Mouse (Mus musculus): ENCODE measurements around the gene Bcl9. TPM values are rescaled to one million over a fixed set of nuclear protein-coding genes. Genes with fewer than 3 reads are reported as not detected.

The Bcl9 gene
- polyA plus RNA-seq, 1 experiment from 2014 or later = 82.5 TPM

DNA sequence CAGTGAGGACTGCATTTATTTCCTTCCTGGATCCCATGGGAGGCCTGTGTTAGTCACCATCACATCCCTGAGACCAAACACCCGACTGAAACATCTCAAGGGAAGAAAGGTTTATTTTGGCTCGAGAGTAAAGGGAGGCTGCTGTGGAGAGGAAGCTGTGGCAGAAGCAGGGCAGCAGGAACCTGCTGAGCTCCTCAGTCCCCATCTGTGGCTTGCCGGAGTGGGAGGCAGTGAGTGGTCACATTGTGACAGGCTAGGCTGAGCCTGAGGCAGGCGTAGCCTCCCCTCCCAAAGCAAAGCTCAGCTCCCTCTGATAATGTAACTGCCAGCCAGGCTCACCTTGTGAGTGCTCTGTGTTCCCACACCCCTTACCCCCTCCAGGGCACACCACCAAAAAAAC is 130.6 kb downstream of the Bcl9 start:
- Histone ChIP-seq H3K4me2 (ENCODE audit: low read length) (no peak overlapping the region), H3K9me3 (ENCODE audit: control insufficient read depth, low read length) (no peaks in the 10 kb centered on the region), H3K27ac (replicated peaks; ENCODE audit: low read depth, low read length) (no peak overlapping the region), H3K9ac (replicated peaks; ENCODE audit: low read length) (no peak overlapping the region), H3K36me3 (ENCODE audit: control insufficient read depth, insufficient read depth, low read length) (no peaks in the 10 kb centered on the region), H3K4me3 (replicated peaks; ENCODE audit: low read depth, low read length) (no peak overlapping the region), H3K27me3 (ENCODE audit: control insufficient read depth, insufficient read depth, low read length) (no peaks in the 10 kb centered on the region), H3K4me1 (ENCODE audit: control insufficient read depth, insufficient read depth, low read length) (no peaks in the 10 kb centered on the region)
- DNase-seq (no peak), ATAC-seq (ENCODE audit: low FRiP score, low TSS enrichment) (no peak)
- 79% methylated on average over 4 of the region's 4 CpGs for WGBS

DNA sequence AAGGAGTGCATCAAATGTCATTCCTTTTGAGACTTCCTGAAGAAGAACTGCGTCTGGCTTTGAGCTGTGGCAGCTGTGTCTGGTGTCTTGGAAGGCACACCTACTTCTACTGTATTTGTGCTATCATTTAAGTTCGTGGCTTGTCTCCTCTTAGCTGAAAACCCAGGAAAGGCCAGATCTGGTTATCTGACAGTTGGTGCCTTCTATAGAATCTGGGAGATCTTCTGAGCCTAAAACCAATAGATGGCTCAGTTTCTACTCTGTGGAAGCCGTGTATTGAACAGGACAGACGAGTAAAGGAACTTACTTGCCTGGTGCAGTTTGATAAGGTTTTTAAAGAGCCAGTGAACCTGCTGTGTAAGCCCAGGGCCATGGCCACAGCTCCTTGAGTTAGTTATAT is 133.2 kb downstream of the Bcl9 start:
- ATAC-seq (ENCODE audit: low FRiP score, low TSS enrichment) (no peak), DNase-seq (no peak)
- Histone ChIP-seq H3K27ac (replicated peaks; ENCODE audit: low read depth, low read length) (no peak overlapping the region), H3K4me1 (ENCODE audit: control insufficient read depth, insufficient read depth, low read length) (0 out of 2 replicates have a peak, but pooled peaks cover 3% of the 10 kb centered on the region), H3K4me2 (ENCODE audit: low read length) (no peak overlapping the region), H3K9ac (replicated peaks; ENCODE audit: low read length) (no peak overlapping the region), H3K4me3 (replicated peaks; ENCODE audit: low read depth, low read length) (no peak overlapping the region), H3K36me3 (ENCODE audit: control insufficient read depth, insufficient read depth, low read length) (no peaks in the 10 kb centered on the region), H3K9me3 (ENCODE audit: control insufficient read depth, low read length) (no peaks in the 10 kb centered on the region), H3K27me3 (ENCODE audit: control insufficient read depth, insufficient read depth, low read length) (no peaks in the 10 kb centered on the region)
- WGBS = 89% methylated on average over 4 of the region's 4 CpGs

DNA sequence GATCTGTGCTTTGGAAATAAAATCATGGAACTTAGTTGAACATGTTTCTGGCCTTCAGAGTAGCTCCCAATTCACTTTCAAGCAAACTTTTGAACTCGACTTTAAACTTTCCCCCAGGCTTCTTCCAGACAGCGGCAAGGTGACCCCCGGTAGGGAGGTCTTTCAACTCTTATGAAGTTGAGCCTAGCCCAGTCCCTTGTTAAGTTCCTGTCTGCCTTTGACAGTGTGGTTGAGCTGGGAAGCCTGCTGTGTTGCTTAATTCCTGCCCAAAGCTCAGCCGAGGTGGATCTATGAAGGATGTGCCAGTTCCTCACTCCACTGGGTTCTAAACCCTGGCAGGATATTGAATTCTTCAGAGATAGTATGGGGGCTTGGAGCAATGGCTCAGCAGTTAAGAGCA is 135.9 kb downstream of the Bcl9 start:
- H3K9ac ChIP-seq (replicated peaks; ENCODE audit: low read length) = no peak overlapping the region
- ATAC-seq (ENCODE audit: low FRiP score, low TSS enrichment) = no peak
- 55% methylated on average over 4 of the region's 4 CpGs for WGBS

DNA sequence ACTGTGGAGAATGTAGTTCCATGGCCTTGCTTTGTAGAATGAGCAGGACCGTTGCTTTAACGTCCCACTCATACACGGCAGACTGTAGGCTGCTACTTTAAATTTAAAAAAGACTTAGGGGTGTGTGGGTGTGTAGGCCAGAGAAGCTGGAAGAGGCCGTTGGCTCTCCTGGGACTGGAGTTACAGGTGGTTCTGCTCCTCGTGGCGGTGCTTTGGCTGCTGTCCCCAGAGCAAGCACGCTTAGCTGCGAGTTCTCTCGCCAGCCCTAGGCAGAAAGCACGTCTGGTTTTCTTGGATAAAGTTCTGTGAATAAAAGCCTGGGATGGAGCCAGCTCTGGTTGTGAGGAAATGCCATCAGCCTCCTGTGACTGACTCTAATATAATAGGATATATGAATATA is 136.8 kb downstream of the Bcl9 start:
- ATAC-seq (ENCODE audit: low FRiP score, low TSS enrichment) (no peak), DNase-seq (no peak)
- no peak overlapping the region; the same call in 1 of the 2 replicates for H3K4me2 ChIP-seq (ENCODE audit: low read length)
- no peaks in the 10 kb centered on the region for H3K27me3 ChIP-seq (ENCODE audit: control insufficient read depth, insufficient read depth, low read length)
- peaks cover 8% of the 10 kb centered on the region; the same call in 1 of the 2 replicates for H3K4me1 ChIP-seq (ENCODE audit: control insufficient read depth, insufficient read depth, low read length)
- H3K9ac ChIP-seq (replicated peaks; ENCODE audit: low read length) = no peak overlapping the region
- H3K4me3 ChIP-seq (replicated peaks; ENCODE audit: low read depth, low read length) = no peak overlapping the region
- H3K36me3 ChIP-seq (ENCODE audit: control insufficient read depth, insufficient read depth, low read length) = no peaks in the 10 kb centered on the region
- H3K9me3 ChIP-seq (ENCODE audit: control insufficient read depth, low read length) = no peaks in the 10 kb centered on the region
- H3K27ac ChIP-seq (replicated peaks; ENCODE audit: low read depth, low read length) = no peak overlapping the region
- WGBS = 70% methylated on average over 10 of the region's 10 CpGs

More for the DNA sequence above, 135.9 kb downstream of the Bcl9 start:
- no peak for DNase-seq
- no peaks in the 10 kb centered on the region for H3K27me3 ChIP-seq (ENCODE audit: control insufficient read depth, insufficient read depth, low read length)
- H3K36me3 ChIP-seq (ENCODE audit: control insufficient read depth, insufficient read depth, low read length) = no peaks in the 10 kb centered on the region
- no peak overlapping the region for H3K27ac ChIP-seq (replicated peaks; ENCODE audit: low read depth, low read length)
- no peak overlapping the region for H3K4me2 ChIP-seq (ENCODE audit: low read length)
- no peak overlapping the region for H3K4me3 ChIP-seq (replicated peaks; ENCODE audit: low read depth, low read length)
- H3K9me3 ChIP-seq (ENCODE audit: control insufficient read depth, low read length) = no peaks in the 10 kb centered on the region
- H3K4me1 ChIP-seq (ENCODE audit: control insufficient read depth, insufficient read depth, low read length) = peaks cover 8% of the 10 kb centered on the region; the same call in 1 of the 2 replicates

DNA sequence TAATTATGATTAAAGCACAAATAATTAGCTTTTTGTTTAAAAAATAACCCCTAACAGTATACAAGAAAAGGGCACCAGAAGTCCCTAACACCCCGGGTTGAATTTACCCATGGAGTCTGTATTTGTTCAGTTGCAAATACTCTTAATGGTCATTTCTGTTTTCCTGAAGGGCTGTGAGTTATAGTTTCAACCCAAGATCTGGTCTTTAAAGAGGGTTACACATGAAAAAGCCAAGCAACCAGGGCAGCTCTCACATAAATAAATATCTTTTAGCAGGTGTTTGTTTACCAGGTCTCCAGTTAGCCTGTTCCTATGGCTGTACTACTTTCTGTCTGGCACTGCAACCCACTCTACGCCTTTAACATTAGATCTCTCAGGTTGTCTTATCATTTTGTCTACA is 137.7 kb downstream of the Bcl9 start:
- Histone ChIP-seq H3K27ac (replicated peaks; ENCODE audit: low read depth, low read length) (no peak overlapping the region), H3K27me3 (ENCODE audit: control insufficient read depth, insufficient read depth, low read length) (no peaks in the 10 kb centered on the region), H3K9ac (replicated peaks; ENCODE audit: low read length) (no peak overlapping the region), H3K4me3 (replicated peaks; ENCODE audit: low read depth, low read length) (peak overlapping the region; percentile 65; the same call in 1 of the 2 replicates), H3K4me1 (ENCODE audit: control insufficient read depth, insufficient read depth, low read length) (peaks cover 8% of the 10 kb centered on the region; the same call in 1 of the 2 replicates), H3K4me2 (ENCODE audit: low read length) (peak overlapping the region; percentile 86), H3K9me3 (ENCODE audit: control insufficient read depth, low read length) (no peaks in the 10 kb centered on the region), H3K36me3 (ENCODE audit: control insufficient read depth, insufficient read depth, low read length) (no peaks in the 10 kb centered on the region)
- 79% methylated on average over 2 of the region's 2 CpGs for WGBS
- DNase-seq = no peak
- ATAC-seq (ENCODE audit: low FRiP score, low TSS enrichment) = no peak

DNA sequence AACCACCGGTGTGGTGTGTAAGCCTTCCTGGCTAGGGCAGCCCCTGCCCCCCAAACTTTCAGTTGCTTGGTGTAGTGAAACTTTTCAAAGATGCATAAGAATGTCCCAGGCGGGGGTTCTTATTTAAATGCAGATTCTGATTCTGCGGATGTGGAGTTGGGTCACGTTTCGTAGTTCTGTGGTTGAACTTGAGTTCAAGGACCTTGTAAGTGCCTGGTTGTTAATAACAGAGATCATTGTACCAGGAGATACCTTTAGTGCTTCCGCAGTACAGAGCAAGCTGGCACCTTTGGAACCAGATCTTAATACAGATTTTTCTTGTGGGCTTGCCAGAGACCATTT is 138.2 kb downstream of the Bcl9 start:
- ATAC-seq (ENCODE audit: low FRiP score, low TSS enrichment) (no peak), DNase-seq (no peak)
- Histone ChIP-seq H3K27ac (replicated peaks; ENCODE audit: low read depth, low read length) (no peak overlapping the region), H3K4me1 (ENCODE audit: control insufficient read depth, insufficient read depth, low read length) (peaks cover 8% of the 10 kb centered on the region; the same call in 1 of the 2 replicates), H3K27me3 (ENCODE audit: control insufficient read depth, insufficient read depth, low read length) (no peaks in the 10 kb centered on the region), H3K9me3 (ENCODE audit: control insufficient read depth, low read length) (no peaks in the 10 kb centered on the region), H3K9ac (replicated peaks; ENCODE audit: low read length) (peak overlapping the region; percentile 62), H3K4me2 (ENCODE audit: low read length) (peak overlapping the region; percentile 86), H3K4me3 (replicated peaks; ENCODE audit: low read depth, low read length) (peak overlapping the region; percentile 65), H3K36me3 (ENCODE audit: control insufficient read depth, insufficient read depth, low read length) (no peaks in the 10 kb centered on the region)
- 5% methylated on average over 6 of the region's 6 CpGs for WGBS

DNA sequence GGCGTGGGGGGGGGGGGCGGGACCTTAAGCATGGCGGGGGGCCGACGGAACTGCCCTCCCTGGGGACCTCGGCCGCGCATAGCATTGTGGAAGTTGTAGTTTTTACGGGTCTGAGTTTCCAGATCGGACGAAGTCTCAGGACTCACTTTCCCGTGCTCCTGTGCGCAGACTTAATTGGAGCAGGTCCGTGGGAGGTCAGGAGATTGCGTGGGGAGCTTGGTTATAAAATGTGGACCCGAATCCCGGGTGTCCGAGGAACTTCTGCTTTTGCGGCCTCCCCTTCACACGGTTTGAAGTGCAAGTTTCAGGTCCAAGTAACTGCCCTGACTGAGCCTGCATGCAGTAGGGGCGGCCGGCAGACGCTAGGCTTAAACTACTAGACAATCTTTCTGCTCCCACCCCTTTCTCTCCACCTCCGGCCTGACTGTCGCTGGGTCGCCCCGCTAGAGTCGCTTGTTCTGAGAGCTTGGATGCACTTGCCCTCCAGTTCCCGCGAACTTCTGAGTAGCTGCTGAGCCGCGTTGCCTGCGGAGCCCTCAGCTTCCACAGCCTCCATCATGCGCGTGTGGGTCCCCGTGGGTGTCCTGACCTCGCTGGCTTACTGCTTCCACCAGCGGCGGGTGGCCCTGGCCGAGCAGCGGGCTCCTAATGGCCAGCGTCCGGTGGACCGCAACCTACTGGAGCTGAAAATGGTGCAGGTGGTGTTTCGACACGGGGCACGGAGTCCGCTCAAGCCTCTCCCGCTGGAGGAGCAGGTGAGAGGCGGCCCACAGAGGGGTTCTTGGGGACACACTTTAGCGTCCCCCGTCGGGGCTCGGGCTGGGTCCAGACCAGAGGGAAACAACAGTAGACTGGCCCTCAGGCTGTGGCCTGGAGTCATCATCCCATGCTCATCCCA is 138.9 kb downstream of the Bcl9 start, which contains the start of gene Acp6:
Gene Acp6, plus strand, starts transcription at position 167 of the 898 bp plus-strand sequence.
- H3K4me2 ChIP-seq (ENCODE audit: low read length) = peak within 1 kb of the TSS; percentile 86
- ATAC-seq (ENCODE audit: low FRiP score, low TSS enrichment) (peak; percentile 92), DNase-seq (peak; percentile 92)
- peaks cover 8% of the 10 kb centered on the region; the same call in 1 of the 2 replicates for H3K4me1 ChIP-seq (ENCODE audit: control insufficient read depth, insufficient read depth, low read length)
- H3K9me3 ChIP-seq (ENCODE audit: control insufficient read depth, low read length) = no peaks in the 10 kb centered on the region
- H3K27ac ChIP-seq (replicated peaks; ENCODE audit: low read depth, low read length) = peak within 1 kb of the TSS; percentile 63
- H3K4me3 ChIP-seq (replicated peaks; ENCODE audit: low read depth, low read length) = peak within 1 kb of the TSS; percentile 65
- H3K27me3 ChIP-seq (ENCODE audit: control insufficient read depth, insufficient read depth, low read length) = no peaks in the 10 kb centered on the region
- H3K36me3 ChIP-seq (ENCODE audit: control insufficient read depth, insufficient read depth, low read length) = no peaks in the 10 kb centered on the region
- WGBS = under 1% methylated on average over 54 of the region's 54 CpGs
- H3K9ac ChIP-seq (replicated peaks; ENCODE audit: low read length) = peak within 1 kb of the TSS; percentile 62

DNA sequence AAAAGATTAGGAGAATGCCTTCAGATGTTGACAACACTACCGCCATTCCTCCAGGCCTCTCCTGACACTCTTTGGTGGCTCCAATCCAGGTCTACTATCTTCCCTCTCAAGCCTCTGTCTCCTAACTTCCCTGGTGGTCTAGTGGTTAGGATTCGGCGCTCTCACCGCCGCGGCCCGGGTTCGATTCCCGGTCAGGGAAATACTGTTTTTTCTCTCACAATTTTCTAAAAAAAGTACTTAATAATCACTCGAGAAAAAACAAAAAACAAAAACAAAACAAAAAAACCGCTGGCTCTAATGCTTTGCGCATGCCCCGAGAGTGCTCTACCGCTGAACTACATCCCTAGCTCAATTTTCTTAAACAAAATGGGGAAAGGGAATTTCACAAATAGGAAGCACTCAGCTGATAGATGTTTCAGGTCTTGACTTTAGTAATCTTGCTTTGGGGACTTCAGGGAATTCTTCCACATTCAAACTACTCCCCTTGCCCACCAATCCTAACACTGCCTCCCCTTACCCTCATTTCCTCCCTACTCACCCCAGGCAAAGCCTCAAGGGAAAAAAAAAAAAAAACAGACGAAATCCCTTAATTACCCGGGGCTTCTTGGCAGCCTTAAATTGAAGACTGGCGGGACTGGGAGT is 139.6 kb downstream of the Bcl9 start:
- Histone ChIP-seq H3K4me2 (ENCODE audit: low read length) (peak overlapping the region; percentile 86), H3K9me3 (ENCODE audit: control insufficient read depth, low read length) (no peaks in the 10 kb centered on the region), H3K36me3 (ENCODE audit: control insufficient read depth, insufficient read depth, low read length) (no peaks in the 10 kb centered on the region), H3K4me3 (replicated peaks; ENCODE audit: low read depth, low read length) (peak overlapping the region; percentile 65), H3K27ac (replicated peaks; ENCODE audit: low read depth, low read length) (peak overlapping the region; percentile 53; the same call in 1 of the 2 replicates), H3K9ac (replicated peaks; ENCODE audit: low read length) (peak overlapping the region; percentile 29; the same call in 1 of the 2 replicates), H3K27me3 (ENCODE audit: control insufficient read depth, insufficient read depth, low read length) (no peaks in the 10 kb centered on the region), H3K4me1 (ENCODE audit: control insufficient read depth, insufficient read depth, low read length) (peaks cover 8% of the 10 kb centered on the region; the same call in 1 of the 2 replicates)
- whole genome bisulfite sequencing = 1% methylated on average over 17 of the region's 17 CpGs
- peak; percentile 59 for ATAC-seq (ENCODE audit: low FRiP score, low TSS enrichment)
- DNase-seq = peak; percentile 83
